Mouse (Mus musculus): ENCODE results near the gene Trmu.

- TF ChIP-seq CTCF (IDR thresholded peaks at IDR 0.05; ENCODE audit: control insufficient read depth, insufficient read depth, insufficient read length) (no peak), FOSL1 (IDR thresholded peaks at IDR 0.05; ENCODE audit: insufficient read depth, low read length, poor library complexity, severe bottlenecking) (no peak), CEBPB (IDR thresholded peaks at IDR 0.05; ENCODE audit: low read depth) (no peak), MAX (IDR thresholded peaks at IDR 0.05) (no peak), MYOG (IDR thresholded peaks at IDR 0.05; ENCODE audit: control insufficient read depth, extremely low read depth, insufficient read length) (no peak), MYOD1 (IDR thresholded peaks at IDR 0.05; ENCODE audit: control insufficient read depth, insufficient read length, low read depth) (no peak)
Observed at GRCm38 (mm10) chr15:85889235-85889634, 10.1 kb downstream of the Trmu start.
